Mouse (Mus musculus) ovary, adult 18-20 months (tissue): ENCODE data around the gene Trpm1.
A peak's percentile ranks its signal among the peaks of the same experiment; 100 is the strongest.

ENCODE experiments used
- DNase-seq: peaks from one replicate; pipeline ENCODE4 v3.0.0; 2022; ENCODE audit warnings: low spot score, mixed read lengths

Gene Trpm1

DNA sequence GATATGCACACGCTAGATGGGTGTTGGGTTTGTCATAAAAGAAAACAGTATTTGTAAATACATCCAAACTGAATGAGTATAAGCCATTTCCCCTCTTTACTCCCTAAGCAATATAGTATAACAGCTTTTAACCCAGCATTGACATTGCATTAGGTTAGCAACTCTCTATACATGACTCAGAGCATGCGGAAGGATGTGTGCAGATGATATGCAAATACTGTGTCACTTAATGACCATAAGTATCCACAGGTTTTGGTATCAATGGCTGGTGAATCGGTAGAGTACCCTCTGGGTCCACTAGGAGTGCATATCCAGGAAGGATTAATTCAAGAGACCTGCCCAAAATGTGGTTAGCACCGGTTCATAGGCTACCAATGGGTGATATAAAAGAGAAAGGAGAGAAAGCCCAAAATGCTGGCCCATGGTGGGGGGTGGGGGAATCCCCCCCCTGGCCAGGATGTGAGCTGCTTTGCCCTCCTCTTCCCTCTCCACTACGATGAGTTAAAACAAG, 80.7 kb downstream of the Trpm1 start:
- DNase-seq, result no peak

DNA sequence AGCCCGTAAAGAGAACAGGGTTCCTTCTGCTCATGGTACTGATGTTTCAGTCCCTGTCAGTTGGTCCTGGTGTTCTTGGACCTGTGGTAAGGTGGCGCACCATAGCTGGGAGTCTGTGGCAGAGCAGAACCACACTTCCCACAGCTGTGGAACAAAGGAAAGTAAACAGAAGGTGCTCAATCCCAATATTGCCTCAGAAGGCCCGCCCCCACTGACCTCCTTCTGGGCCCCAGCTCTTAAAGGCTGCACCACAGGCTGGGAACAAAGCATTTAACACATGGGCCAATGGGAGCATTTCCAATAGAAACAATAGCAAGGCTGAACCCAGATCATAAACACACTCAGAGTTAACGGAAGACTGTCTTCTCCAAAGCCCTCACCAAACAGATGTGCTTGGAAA, 82.9 kb downstream of the Trpm1 start:
- no peak for DNase-seq

DNA sequence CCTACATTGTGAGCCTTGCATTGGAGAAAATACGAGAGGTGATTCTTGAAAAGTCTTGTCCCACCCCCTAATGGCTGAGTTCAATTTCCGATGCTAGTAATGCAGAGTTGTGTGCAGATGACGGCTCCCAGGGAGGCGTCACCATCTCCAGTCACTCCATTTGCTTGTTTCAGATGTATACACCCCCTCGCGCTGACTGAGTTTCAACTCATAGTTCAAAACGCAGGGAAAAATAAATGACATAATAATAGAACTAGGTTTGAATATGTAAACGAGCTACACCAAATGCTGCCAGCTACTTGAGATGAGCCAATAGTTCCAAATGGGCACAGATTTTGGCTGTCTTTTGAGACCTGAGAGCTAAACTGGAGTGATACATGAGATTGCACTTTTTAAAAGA, 84.1 kb downstream of the Trpm1 start:
- DNase-seq, result no peak

DNA sequence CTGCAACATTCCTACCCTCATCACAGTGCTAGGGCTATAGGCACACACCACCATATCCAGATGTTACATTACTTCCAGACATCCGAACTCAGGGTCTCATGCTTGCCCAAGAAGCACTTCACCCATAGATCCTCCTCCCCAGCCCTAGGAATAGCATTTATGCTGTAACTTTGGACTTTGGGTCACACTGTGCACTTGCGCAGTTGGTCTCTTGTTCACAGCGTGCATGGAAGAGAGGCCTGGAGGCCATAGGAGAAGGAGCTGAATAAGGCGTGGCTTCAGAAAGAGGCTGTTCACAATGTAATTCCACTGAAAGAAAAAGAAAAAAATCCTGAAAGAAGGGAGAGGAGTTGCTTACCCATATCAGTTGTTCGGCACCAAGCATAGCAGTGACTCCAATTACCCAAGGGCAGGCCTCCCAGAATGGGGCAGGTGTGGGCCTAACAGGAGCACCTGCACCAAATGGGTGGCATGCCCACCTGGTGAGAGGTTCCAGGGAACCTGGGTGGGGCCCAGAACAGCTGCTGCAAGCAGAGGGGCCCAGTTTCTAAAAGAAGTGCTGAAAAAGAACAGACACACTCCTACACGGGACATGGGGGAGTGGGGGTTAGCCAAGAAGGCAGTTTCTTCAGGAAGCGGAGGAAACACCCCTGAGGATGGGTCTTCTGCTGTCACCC, 84.9 kb downstream of the Trpm1 start:
- no peak for DNase-seq

DNA sequence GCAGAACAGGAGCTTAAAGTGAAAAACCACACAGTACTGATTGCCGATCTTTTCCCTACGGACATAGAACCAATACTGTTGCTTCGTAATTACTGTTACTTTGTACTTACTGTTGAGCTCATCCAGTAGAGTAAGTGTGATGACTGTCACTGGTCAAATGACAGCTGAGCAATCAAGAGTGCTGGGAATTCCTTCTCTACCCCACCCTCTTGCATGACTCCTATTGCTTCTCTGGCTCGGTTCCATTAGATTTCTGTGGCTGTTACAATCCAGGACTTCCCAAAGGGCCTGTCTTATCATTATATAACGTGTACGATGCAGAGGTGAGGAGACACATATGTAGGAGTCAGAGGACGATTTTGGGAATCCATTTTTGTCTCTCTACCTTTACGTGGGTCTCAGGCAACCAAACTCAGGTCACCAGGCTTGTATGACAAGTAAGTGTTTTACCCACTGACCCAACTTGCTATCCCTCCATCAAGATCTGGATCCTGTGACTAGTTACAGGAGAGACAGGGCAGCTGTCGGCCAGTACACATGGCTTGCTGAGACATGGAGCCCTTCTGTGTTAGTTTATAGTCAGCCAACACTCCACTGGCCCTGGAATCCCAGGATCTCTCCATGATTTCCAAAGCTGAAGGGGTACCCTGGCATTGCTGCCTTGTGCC, 85.6 kb downstream of the Trpm1 start:
- no peak for DNase-seq

DNA sequence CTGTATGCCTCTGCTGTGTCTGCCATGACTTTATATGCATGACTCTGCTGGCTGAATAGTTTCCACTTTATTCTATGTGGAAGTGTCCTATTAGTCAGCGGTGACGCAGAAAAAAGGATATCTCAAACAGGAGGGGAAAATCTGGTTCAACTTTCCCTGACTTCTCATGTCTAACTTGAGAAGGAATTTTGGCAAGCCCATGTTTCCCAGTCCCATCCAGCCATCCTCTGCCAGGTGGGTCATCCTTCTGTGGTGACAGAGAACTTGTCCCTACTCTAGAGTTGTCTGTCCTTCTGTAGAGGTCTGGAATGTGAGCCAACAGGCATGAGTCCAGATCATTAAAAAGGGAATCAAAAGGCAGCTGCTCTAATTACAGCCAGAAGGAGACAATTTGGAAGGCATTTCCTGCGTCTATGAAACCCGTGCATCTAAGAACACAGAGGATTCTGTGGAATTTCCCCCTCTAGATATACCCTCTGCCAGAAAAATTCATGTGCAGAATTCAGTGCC, 86.2 kb downstream of the Trpm1 start:
- DNase-seq, result no peak

DNA sequence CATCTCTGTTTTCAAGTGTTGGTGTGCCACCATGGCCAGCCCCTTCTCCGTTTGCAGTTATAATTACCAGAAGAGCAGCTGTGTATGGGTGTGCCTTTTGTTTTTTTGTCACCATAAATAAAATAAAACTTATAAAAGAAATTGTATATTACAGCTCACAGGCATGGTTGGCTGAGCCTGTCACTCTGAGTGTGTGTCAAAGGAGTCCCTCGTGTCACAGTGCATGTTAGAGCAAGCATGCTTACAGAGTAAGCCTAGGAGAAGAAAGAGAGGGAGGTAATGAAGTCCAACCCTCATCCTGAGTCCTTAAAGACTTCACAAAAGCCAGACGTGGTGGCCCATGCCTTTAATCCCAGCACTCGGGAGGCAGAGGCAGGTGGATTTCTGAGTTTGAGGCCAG, 88.8 kb downstream of the Trpm1 start:
- no peak for DNase-seq

DNA sequence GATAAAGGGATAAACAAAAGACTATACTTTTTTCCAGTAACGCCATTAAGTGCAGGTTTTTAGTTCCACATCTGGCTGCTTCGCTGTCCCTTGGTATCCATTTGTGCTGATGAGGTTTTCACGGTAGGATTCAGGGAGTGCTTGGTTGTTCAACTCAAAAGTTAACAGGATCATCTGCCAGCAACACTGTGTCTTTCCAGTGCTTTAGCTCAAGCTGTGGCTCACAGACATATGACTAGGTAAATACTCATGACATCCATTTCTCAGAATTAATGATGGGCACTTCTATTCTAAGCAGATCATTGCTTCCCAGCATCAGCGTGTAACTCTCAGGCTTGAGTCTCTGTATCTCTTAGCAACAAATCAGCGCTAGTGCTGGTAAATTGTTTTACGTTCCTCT, 90.7 kb downstream of the Trpm1 start:
- DNase-seq, result no peak

DNA sequence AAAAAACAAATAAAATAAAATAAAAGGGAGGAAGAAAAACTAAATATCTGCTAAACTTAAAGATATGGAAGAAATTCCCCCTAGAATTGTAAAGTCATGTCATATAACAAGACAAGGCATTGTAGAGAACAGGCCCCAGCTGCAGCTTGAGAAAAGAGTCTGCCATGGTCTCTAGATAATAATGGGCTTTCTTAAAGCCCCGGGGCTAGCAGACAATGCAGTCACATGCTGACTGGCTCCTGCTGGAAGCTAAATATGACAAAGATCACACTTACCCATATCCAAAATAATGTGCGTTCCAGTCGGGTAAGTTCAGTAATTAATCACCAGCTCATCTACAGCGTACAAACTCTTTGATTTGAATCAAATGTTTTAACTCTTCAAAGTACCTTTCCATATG, 93.1 kb downstream of the Trpm1 start:
- no peak for DNase-seq

DNA sequence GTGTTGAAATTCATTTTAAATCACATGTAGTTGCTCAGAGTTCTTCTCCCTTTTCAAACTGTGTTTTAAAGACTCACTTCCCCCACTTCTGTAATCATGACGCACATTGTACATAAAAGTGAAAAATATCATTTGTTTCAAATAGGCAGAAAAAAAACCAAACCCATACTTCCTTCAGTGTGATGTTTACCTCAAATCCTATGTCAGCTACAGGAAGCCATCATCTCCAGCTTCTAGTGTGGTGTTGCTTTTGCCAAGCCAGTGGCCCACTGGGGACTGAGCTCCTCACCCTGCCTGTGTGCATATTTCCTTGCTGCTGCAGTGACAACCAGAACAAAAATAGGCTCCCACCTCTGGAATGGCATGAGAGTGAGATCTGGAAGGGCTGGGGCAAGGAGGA, 94.7 kb downstream of the Trpm1 start:
- no peak for DNase-seq

DNA sequence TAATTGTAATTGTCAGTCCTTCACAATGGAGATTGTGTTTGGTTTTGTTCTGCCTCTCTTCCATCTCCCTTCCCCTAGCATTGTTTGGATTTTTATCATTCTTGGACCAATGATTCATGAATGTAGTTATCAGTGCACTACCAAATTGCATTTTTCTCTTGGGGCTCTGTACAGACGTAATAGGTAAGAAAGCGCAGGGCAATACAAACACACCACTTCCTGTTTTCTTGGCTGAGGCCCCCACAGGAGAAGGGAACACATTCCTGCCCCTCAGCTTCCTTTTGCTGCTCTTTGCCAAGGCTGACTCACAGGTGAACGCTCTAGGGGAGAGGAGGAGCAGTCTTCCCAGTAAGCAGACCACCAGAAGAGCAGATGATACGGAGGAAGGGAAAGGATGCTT, 96.1 kb downstream of the Trpm1 start:
- no peak for DNase-seq

DNA sequence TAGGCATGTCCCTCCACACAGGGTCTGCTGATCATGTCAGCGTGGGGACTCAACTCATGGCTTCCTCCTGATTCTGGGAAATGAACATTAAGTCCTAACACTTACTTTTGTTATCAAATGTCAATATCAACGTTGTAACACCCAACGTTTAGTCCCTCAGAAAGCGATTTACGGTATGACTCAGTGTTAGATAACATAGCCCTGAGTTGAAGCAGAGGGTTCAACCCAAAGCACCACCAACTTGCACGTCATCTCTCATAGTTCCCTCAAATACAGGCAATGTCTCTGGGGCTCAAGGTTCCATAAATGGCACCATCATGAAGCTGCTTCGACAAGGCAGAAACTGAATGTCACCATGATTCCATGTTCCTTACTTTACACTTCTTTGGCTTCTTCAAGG, 96.8 kb downstream of the Trpm1 start:
- no peak for DNase-seq

DNA sequence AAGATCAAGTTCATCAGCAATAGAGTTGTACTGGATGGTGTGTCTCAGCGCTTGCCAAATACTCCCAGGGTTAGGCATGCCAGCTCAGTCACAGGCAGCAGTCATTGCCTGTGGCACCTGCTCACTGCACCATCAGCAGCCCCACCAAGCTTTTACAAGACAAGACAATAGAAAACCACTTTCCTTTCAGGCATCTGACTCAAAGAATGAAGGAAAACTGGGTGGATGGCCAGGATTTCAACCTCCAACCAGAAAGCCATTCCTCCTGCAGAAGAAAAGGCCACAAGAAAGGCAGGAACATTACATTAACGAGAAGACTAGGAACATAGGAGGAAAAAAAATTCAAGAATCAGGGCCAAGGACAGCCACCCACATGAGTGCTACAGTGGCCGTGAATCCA, 100.1 kb downstream of the Trpm1 start:
- no peak for DNase-seq

DNA sequence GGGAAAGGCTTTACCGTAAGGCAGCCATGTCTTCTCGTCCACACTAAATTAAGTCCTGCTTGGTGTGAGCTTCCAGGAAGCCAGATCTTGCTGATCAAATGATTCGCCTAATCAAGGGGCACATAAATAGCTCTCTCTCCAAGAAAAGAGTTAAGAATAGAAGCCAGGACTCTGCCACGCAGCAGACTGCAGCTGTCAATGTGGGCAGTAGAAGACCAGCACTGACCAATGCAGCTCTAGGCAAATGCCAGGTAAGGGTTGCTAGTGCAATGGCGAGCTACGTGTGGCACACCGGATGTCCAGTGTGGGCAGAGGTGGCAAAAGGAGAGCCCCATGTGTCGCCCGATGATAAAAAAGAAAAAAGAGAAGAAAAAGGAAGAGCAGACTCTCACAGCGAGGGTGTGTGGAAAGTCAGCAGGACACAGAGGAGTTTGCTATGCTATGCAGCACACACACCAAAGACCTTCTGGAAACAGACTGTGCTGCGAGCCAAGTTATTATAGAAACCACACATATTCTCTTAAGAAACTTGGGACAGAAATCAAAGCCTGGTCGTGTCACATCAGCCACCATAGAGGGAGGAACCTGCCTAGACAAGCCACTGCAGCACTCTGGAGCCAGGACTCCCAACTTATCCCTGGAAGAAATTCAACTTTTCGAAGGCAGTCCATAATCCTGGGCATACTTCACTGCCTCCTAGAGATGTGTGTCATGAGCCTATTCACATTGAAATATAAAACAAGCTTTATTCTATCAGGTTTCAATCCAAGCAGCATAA, 112.1 kb downstream of the Trpm1 start:
- DNase-seq, result no peak

DNA sequence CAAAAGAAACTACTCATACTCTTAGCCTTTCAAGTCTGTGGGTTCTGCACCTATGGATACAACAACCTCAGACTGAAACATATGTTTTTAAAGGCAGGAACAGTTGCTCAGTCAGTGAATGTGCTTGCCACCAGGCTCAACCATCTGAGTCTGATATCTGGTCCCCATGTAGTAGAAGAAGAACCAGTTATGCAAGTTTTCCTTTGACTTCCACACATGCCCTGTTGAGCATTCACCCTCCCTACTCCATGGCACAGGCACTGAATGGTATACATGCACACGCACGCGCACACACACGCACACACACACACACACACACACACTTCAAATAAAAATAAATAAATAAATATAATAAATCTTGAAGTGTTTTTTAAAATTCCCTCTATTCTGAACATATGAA, 113.0 kb downstream of the Trpm1 start:
- DNase-seq, result no peak

DNA sequence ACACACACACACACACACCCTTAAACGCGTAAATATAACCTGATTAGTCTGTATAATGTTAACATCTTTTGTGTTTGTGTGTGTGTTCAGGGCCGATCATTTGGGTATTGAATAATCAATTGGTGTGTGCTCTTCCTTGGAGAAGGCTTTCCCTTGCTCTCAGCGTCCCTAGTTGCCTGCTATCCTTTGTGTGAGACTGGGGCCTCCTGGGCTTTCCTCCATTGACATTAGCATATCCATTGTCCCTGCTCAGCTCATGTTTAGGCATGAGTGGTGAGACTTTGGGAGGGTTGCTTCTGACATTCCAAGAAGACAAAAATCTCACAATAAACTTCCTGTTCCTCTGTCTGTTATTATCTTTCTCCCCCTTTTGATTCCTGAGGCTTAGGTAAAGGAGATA, 118.3 kb downstream of the Trpm1 start:
- no peak for DNase-seq

DNA sequence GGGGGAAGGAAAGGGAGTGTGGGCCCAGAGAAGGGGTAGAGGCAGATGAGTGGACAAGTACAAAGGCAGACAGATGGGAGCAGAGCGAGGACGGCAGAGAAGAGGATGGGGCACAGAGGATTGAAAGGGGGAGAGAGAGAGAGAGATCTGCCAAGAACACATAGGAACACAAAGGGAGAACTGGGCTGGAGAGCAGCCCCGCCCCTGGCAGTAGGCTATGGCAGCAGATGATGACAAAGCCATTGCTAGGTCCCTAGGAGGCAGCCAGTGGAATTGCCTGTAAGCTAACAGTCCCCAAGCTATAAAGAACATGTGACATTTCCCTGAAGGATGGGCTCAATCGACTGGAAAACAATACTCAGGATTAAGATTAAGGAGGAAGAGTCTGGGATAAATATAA, 121.9 kb downstream of the Trpm1 start:
- DNase-seq, result no peak

DNA sequence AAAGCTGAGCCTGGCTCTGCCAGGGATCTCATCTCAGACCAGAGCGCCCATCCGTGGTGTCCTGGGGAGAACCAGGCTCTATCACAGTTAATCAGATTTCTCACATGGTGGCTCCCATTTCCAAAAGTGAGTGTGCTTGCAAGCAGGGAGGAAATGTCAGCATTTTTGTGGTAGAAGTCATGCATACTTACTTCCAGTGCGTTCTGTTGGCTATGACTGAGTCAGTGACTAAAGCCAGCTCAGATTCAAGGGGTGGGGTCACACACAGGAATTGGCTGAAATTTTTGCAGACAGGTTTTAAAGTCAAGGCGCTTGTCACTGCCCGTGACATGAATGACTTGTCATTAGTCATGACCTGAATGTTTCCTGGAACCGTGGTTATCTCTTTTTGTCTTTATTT, 123.3 kb downstream of the Trpm1 start:
- no peak for DNase-seq

DNA sequence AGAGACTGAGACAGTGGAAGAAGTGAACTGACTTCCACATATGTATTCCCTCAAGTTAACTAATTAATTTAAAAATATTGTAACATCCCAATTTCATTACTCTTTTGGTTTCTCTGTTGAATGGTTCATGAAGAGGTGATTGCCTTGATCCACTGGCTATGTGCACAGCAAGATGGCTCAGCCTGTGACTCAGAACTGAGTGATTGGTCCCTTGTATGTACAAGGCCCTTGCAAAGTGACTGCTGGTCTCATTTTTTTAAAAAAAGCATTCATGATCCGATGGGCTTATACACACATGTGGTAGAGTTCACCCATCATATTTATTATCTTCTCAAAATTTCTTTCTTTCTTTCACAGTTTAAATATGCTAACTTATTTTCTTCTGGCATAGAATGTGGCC, 124.9 kb downstream of the Trpm1 start:
- no peak for DNase-seq

DNA sequence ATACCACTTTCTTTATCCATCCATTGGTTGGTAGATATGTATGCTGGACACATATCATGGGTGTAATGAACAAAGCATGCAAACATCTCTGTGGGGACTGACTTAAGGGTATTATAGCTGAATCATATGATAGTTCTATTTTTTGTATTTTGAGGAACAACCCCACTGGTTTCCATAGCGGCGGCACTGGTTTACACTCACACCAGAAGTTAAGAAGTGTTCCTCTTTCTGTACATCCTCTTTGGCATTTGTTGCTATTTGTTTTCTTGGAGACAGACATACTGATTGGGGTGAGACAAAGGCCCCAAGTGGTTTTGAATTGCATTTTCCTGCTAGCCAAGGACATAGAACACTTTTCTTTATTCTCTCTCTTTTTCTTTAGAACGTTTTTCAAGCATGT, 125.9 kb downstream of the Trpm1 start:
- no peak for DNase-seq

DNA sequence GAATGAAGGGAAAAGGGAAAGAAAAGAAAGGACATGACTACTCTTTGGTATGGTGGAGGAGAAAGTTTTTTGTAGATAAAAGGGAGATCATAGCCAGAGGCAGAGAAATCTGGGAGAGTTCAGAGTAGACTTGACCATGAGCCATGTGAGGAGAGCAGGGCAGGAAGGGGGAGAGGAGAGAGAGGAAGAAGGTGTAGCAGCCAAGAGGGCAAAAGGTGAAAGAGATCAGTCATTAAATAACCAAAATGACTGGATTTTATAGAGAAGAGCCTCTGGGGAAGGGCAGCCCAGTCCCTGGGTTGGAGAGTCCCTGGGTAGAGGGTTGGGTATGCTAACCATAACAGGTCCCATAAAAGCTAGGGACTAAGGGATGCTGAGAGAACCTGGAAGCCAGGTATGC, 132.9 kb downstream of the Trpm1 start:
- no peak for DNase-seq

DNA sequence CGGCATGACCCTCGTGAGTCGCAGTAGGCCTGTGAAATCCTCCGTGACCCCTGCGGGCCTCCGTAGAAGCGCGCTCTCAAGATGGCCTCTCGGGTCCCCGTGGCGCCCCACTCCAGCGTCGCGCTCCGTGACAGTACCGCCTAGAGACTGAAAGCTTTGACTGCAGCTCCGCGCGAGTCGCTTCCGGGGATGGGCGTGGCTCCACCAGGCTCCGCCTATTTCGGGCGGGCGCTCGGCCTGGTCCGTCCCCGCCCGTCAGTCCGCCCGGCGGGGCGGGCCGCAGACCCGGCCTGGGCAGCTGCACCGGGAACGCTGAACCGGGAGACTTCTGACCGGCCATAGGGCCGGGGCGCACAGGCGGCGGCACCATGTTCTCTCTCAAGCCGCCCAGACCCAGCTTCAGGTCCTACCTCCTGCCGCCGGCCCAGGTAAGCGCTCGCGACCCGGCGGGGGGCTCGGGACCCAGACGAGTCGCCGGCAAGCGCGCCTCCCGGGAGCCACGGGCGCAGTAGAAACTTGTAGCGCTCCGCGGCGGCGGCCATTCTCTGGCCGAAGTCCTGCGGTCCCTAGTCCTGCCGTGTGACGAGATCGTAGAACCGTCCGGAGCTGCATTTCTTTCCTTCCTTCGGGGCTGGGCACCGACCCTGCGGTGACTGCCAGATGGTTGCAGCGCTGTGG, 133.9 kb downstream of the Trpm1 start, which contains the start of gene Mtmr10:
Gene Mtmr10, plus strand, starts transcription at position 240 of the 678 bp plus-strand sequence.
- DNase-seq, result peak; percentile 95
